Mouse (Mus musculus) urinary bladder, postnatal 4 days (tissue): ENCODE data around the gene Sept1.
"Not testable (repeated sequence)": the region's sequence is repeated elsewhere in the genome, so short reads cannot be mapped to it uniquely, and the experiment has no call there.

Source experiments
- DNase-seq, 2 experiments: peaks; one replicate each; pipeline ENCODE4 v3.0.0; 2021 to 2022; ENCODE audit warnings: low spot score in 2 of 2

Gene Sept1

GRCm38 (mm10) chr7:127253821-127254769 lies 21.2 kb upstream of the Sept1 start:
- peak; percentile 93 to 95 for DNase-seq

GRCm38 (mm10) chr7:127253341-127253740 lies 20.4 kb upstream of the Sept1 start:
- DNase-seq, result no peak

- no peak for DNase-seq
Measured at GRCm38 (mm10) chr7:127252414-127252813, 19.5 kb upstream of the Sept1 start.

- not testable (repeated sequence) for DNase-seq
Measured at GRCm38 (mm10) chr7:127250511-127250910, 17.6 kb upstream of the Sept1 start.

GRCm38 (mm10) chr7:127244658-127245510 lies 12.0 kb upstream of the Sept1 start:
- peak; percentile 62 to 65 for DNase-seq

- peak; percentile 94 to 96 for DNase-seq
Measured at GRCm38 (mm10) chr7:127243870-127244657, 11.1 kb upstream of the Sept1 start, which contains the start of gene Zfp771. Zfp771 (plus strand) TSS chr7:127244274.

GRCm38 (mm10) chr7:127243361-127243867 lies 10.5 kb upstream of the Sept1 start:
- no peak for DNase-seq

- DNase-seq, result no peak
Measured at GRCm38 (mm10) chr7:127234777-127235176, 1.8 kb upstream of the Sept1 start.

GRCm38 (mm10) chr7:127233765-127234164 lies 835 bp upstream of the Sept1 start:
- no peak for DNase-seq

GRCm38 (mm10) chr7:127233368-127233749 lies 429 bp upstream of the Sept1 start:
- no peak for DNase-seq

- DNase-seq, result no peak
Measured at GRCm38 (mm10) chr7:127231826-127232621, 906 bp downstream of the Sept1 start.

- no peak for DNase-seq
Measured at GRCm38 (mm10) chr7:127231376-127231775, 1.6 kb downstream of the Sept1 start.

- DNase-seq, result peak; percentile 63 to 82
Measured at GRCm38 (mm10) chr7:127228615-127229303, 4.2 kb downstream of the Sept1 start.

GRCm38 (mm10) chr7:127225147-127225995 lies 7.6 kb downstream of the Sept1 start:
- no peak for DNase-seq

GRCm38 (mm10) chr7:127224616-127225015 lies 8.3 kb downstream of the Sept1 start:
- no peak for DNase-seq

GRCm38 (mm10) chr7:127223515-127224478 lies 9.1 kb downstream of the Sept1 start:
- no peak for DNase-seq

- no peak for DNase-seq
Measured at GRCm38 (mm10) chr7:127223106-127223505, 9.8 kb downstream of the Sept1 start.

GRCm38 (mm10) chr7:127220440-127220839 lies 12.5 kb downstream of the Sept1 start:
- no peak for DNase-seq
